Mouse (Mus musculus) CH12.LX (cell line): ENCODE results near the gene Gmnn. TPM values are rescaled to one million over a fixed set of nuclear protein-coding genes. Genes with fewer than 3 reads are reported as not detected.

ENCODE experiments used
- DNase-seq: peaks from one replicate; pipeline ENCODE4 v3.0.0-alpha.2; 2013; ENCODE audit errors: extremely low read depth
- H3K27ac ChIP-seq: 2 replicates; pipeline ENCODE4 v1.5.1; 2012; ENCODE audit warnings: low read depth, mild to moderate bottlenecking, control low read depth, moderate library complexity; ENCODE audit not compliant: insufficient read depth
- H3K27me3 ChIP-seq: replicated peaks from 2 replicates; pipeline ENCODE3; 2012; ENCODE audit warnings: inconsistent platforms
- H3K36me3 ChIP-seq, 2 experiments: replicated peaks in 1 of 2; 2 replicates each; pipeline versions ENCODE3 to v1.6.1; 2012; ENCODE audit warnings: inconsistent platforms in 1 of 2, low read length in 1 of 2, mild to moderate bottlenecking in 1 of 2, mixed read lengths in 1 of 2, moderate library complexity in 1 of 2; ENCODE audit not compliant: control insufficient read depth in 1 of 2, insufficient read depth in 1 of 2
- H3K4me1 ChIP-seq, 2 experiments: 2 replicates each; pipeline ENCODE4 v1.6.1; 2012; ENCODE audit warnings: inconsistent platforms in 1 of 2, moderate library complexity in 1 of 2; ENCODE audit not compliant: insufficient read depth in 2 of 2, control insufficient read depth in 1 of 2
- H3K4me2 ChIP-seq: 2 replicates; pipeline ENCODE4 v1.6.1; 2012; ENCODE audit warnings: low read depth, mild to moderate bottlenecking, control low read depth; ENCODE audit not compliant: poor library complexity, insufficient read depth, severe bottlenecking
- H3K4me3 ChIP-seq, 3 experiments: fragments of 150-350 bp in 1 of 3; sonication (generic) in 1 of 3; replicated peaks in 1 of 3; 2 replicates each; pipeline versions ENCODE3 to v1.5.1; 2011 to 2012; ENCODE audit warnings: low read depth in 2 of 3, low read length in 2 of 3, mild to moderate bottlenecking in 2 of 3, moderate library complexity in 2 of 3, control low read depth in 1 of 3, improper control_type of control experiment in 1 of 3, inconsistent platforms in 1 of 3, mixed read lengths in 1 of 3; ENCODE audit not compliant: poor library complexity in 1 of 3
- H3K79me2 ChIP-seq: replicated peaks from 2 replicates; pipeline ENCODE4 v1.6.1; 2012; ENCODE audit warnings: mild to moderate bottlenecking, moderate library complexity; ENCODE audit not compliant: control insufficient read depth, poor library complexity, insufficient read depth, severe bottlenecking; ENCODE audit errors: extremely low read depth
- H3K9ac ChIP-seq: 2 replicates; pipeline ENCODE4 v1.6.1; 2012; ENCODE audit warnings: low read depth, mild to moderate bottlenecking, control low read depth, moderate library complexity; ENCODE audit not compliant: insufficient read depth
- H3K9me3 ChIP-seq: replicated peaks from 2 replicates; pipeline ENCODE3; 2012; ENCODE audit warnings: low read length, inconsistent platforms, mixed read lengths
- BHLHE40 ChIP-seq: IDR thresholded peaks from 2 replicates; pipeline ENCODE4 v1.6.1; 2011; ENCODE audit warnings: mild to moderate bottlenecking, low read depth, low read length, improper control_type of control experiment
- CTCF ChIP-seq, 2 experiments: IDR thresholded peaks in 1 of 2; conservative IDR thresholded peaks in 1 of 2; 2 replicates each; pipeline ENCODE4 v1.5.1; 2011 to 2012; ENCODE audit warnings: low read depth in 2 of 2, low read length in 2 of 2, improper control_type of control experiment in 1 of 2, inconsistent platforms in 1 of 2, mild to moderate bottlenecking in 1 of 2, moderate library complexity in 1 of 2
- EP300 ChIP-seq: IDR thresholded peaks from 2 replicates; pipeline ENCODE4 v1.6.1; 2011; ENCODE audit warnings: low read length, improper control_type of control experiment
- ETS1 ChIP-seq: conservative IDR thresholded peaks from 2 replicates; pipeline ENCODE4 v1.6.1; 2012; ENCODE audit warnings: low read depth, mild to moderate bottlenecking, inconsistent platforms, low read length, improper control_type of control experiment, moderate library complexity
- GABPA ChIP-seq: IDR thresholded peaks from 2 replicates; pipeline ENCODE4 v1.6.1; 2012; ENCODE audit warnings: low read depth, low read length, improper control_type of control experiment, inconsistent platforms; ENCODE audit not compliant: insufficient replicate concordance
- HCFC1 ChIP-seq: IDR thresholded peaks from 2 replicates; pipeline ENCODE4 v1.6.1; 2012; ENCODE audit warnings: low read depth, mild to moderate bottlenecking, inconsistent platforms, low read length, improper control_type of control experiment
- IRF4 ChIP-seq: IDR thresholded peaks from 2 replicates; pipeline ENCODE4 v1.6.1; 2014; ENCODE audit warnings: low read depth, mild to moderate bottlenecking, inconsistent platforms, low read length, improper control_type of control experiment
- MAX ChIP-seq: IDR thresholded peaks from 2 replicates; pipeline ENCODE4 v1.6.1; 2011; ENCODE audit warnings: low read length, improper control_type of control experiment
- MAZ ChIP-seq: IDR thresholded peaks from 2 replicates; pipeline ENCODE4 v1.6.1; 2012; ENCODE audit warnings: low read depth, mild to moderate bottlenecking, inconsistent platforms, low read length, improper control_type of control experiment, moderate library complexity
- MYC ChIP-seq: IDR thresholded peaks from 2 replicates; pipeline ENCODE4 v1.6.1; 2011; ENCODE audit warnings: low read depth, mild to moderate bottlenecking, improper control_type of control experiment, low read length
- NRF1 ChIP-seq: IDR thresholded peaks from 2 replicates; pipeline ENCODE4 v1.6.1; 2014; ENCODE audit warnings: low read depth, mild to moderate bottlenecking, inconsistent platforms, low read length, improper control_type of control experiment, moderate library complexity
- PAX5 ChIP-seq: IDR thresholded peaks from 2 replicates; pipeline ENCODE4 v1.6.1; 2012; ENCODE audit warnings: low read length, inconsistent platforms, mixed read lengths
- POLR2A ChIP-seq: IDR thresholded peaks from 2 replicates; pipeline ENCODE4 v1.6.1; 2011; ENCODE audit warnings: low read depth, mild to moderate bottlenecking, improper control_type of control experiment, low read length
- SIN3A ChIP-seq: IDR thresholded peaks from 2 replicates; pipeline ENCODE4 v1.6.1; 2012; ENCODE audit warnings: low read length, improper control_type of control experiment, inconsistent platforms
- SMC3 ChIP-seq: IDR thresholded peaks from 2 replicates; pipeline ENCODE4 v1.6.1; 2011; ENCODE audit warnings: low read depth, low read length, improper control_type of control experiment
- TBP ChIP-seq: conservative IDR thresholded peaks from 2 replicates; pipeline ENCODE4 v1.6.1; 2011; ENCODE audit warnings: low read depth, low read length, improper control_type of control experiment
- TCF12 ChIP-seq: IDR thresholded peaks from 2 replicates; pipeline ENCODE4 v1.6.1; 2014; ENCODE audit warnings: low read depth, mild to moderate bottlenecking, inconsistent platforms, low read length, improper control_type of control experiment
- ZC3H11A ChIP-seq: IDR thresholded peaks from 2 replicates; pipeline ENCODE4 v1.6.1; 2012; ENCODE audit warnings: low read depth, mild to moderate bottlenecking, inconsistent platforms, low read length, improper control_type of control experiment
- ZMIZ1 ChIP-seq: IDR thresholded peaks from 2 replicates; pipeline ENCODE4 v1.6.1; 2012; ENCODE audit warnings: low read depth, mild to moderate bottlenecking, inconsistent platforms, low read length, improper control_type of control experiment
- ZNF384 ChIP-seq: IDR thresholded peaks from 2 replicates; pipeline ENCODE4 v1.6.1; 2012; ENCODE audit warnings: low read depth, low read length, improper control_type of control experiment, inconsistent platforms
- dilution Hi-C: fragments of 300-500 bp; cut with MboI; formaldehyde crosslinking; loops from 2 replicates; pipeline ENCODE4 v1.14.3; 2020; ENCODE audit warnings: low sequenced_read_pairs; ENCODE audit not compliant: extremely low pct_unique_long_range_greater_than_20kb, extremely low pct_ligation_motif_present
- in situ Hi-C: fragments of 300-500 bp; cut with MboI; formaldehyde crosslinking; loops from 3 replicates; pipeline ENCODE4 v1.14.3; 2019; ENCODE audit warnings: low sequenced_read_pairs, low pct_ligation_motif_present, low pct_unique_long_range_greater_than_20kb, mixed read lengths
- polyA plus RNA-seq: library from polyadenylated mRNA; unstranded; fragments of >175 nt; gene quantifications from 2 replicates; pipeline ENCODE4 v1.2.1, GENCODE M21; 2012; ENCODE audit warnings: low read depth; ENCODE audit not compliant: insufficient read length
- total RNA-seq, 2 experiments: library from RNA; depleted of rRNA; stranded (reverse); fragments of 300-350 nt in 1 of 2; fragments of >200 nt in 1 of 2; gene quantifications; 2 replicates each; pipeline ENCODE4 v1.2.3; 2012 to 2014

Gmnn gene
- total and polyA plus RNA-seq, 3 experiments = 117 to 166 (median 166) TPM

DNA sequence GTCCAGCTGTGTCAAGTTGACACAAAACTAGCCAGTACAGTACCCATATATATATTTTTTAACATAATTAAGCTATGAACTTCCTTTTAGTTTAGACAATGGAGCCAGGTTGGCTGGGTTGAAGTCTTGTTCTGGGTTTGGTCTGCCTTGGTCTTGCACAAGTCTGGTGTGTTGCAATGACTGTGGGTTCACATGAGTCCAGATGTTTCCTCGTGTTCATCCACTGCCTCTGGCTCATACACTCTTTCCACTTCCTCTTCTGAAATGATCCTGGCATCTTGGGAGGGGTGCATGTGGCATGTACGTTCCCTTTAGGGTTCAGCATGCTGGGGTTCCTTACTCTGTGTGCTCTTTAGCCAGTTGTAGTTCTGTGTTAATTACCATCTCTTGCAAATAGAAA lies 29.6 kb upstream of the Gmnn start:
- no peaks in the 10 kb centered on the region for H3K27me3 ChIP-seq
- no peak overlapping the region for H3K4me3 ChIP-seq
- dilution Hi-C loops = no loop called here
- no peak overlapping the region for H3K9ac ChIP-seq
- no peaks in the 10 kb centered on the region for H3K9me3 ChIP-seq
- H3K4me2 ChIP-seq = no peak overlapping the region
- in situ Hi-C loops = no loop called here
- TF ChIP-seq POLR2A (no peak), PAX5 (no peak), BHLHE40 (peak; percentile 37; the same call in 1 of the 2 replicates), HCFC1 (no peak), ZC3H11A (no peak), ETS1 (no peak), SIN3A (no peak), EP300 (peak; percentile 45; the same call in 1 of the 2 replicates), SMC3 (no peak), CTCF (conservative IDR thresholded peaks at IDR 0.05 in 1 of 2, IDR thresholded peaks at IDR 0.05 in 1 of 2; ENCODE audit: low read depth in 2 of 2, low read length in 2 of 2) (no peak), GABPA (no peak), TBP (no peak), MYC (peak; percentile 54; the same call in 1 of the 2 replicates), ZNF384 (no peak), ZMIZ1 (no peak), MAZ (no peak)
- no peak overlapping the region for H3K27ac ChIP-seq
- H3K4me1 ChIP-seq = peaks cover 8 to 30% of the 10 kb centered on the region in 2 experiments
- no peaks in the 10 kb centered on the region for H3K79me2 ChIP-seq
- peak; percentile 35 for DNase-seq
- H3K36me3 ChIP-seq = no peaks in the 10 kb centered on the region

- DNase-seq = no peak
- Histone ChIP-seq H3K27ac (no peak overlapping the region), H3K4me3 (no peak overlapping the region), H3K4me2 (no peak overlapping the region), H3K79me2 (no peaks in the 10 kb centered on the region), H3K9me3 (peaks cover 2% of the 10 kb centered on the region), H3K4me1 (peaks cover 17 to 47% of the 10 kb centered on the region in 2 experiments), H3K36me3 (no peaks in the 10 kb centered on the region), H3K9ac (no peak overlapping the region), H3K27me3 (no peaks in the 10 kb centered on the region)
- TF ChIP-seq IRF4 = no peak
- no peak for TF ChIP-seq ETS1
- no peak for TF ChIP-seq TCF12
- no peak for TF ChIP-seq POLR2A
- TF ChIP-seq MAX = no peak
- TF ChIP-seq NRF1 = no peak
- in situ Hi-C loops = no loop called here
- dilution Hi-C loops = no loop called here
Measured at GRCm38 (mm10) chr13:24787477-24787876, 25.8 kb upstream of the Gmnn start.
